Mouse (Mus musculus) mature B cell (primary cell): Measurements from ENCODE around the gene Pkd1.

Source experiments
- in situ Hi-C: fragments of 300-500 bp; cut with MboI; formaldehyde crosslinking; loops from 2 replicates; pipeline ENCODE4 v1.14.3; 2019

The Pkd1 gene

GRCm38 (mm10) chr17:24549618-24550415, at the start of gene Pkd1:
Pkd1 (plus strand) TSS chr17:24549834.
- in situ Hi-C loops: loop anchor here (10.0 kb wide), 1 partner anchor 85 kb away; the partner anchor contains the start of genes Nthl1 and Tsc2

GRCm38 (mm10) chr17:24502208-24502607, 47.4 kb upstream of the Pkd1 start:
- in situ Hi-C loops: no loop called here

- in situ Hi-C loops: no loop called here
Measured at GRCm38 (mm10) chr17:24504085-24504484, 45.5 kb upstream of the Pkd1 start.

- in situ Hi-C loops: no loop called here
Measured at GRCm38 (mm10) chr17:24505286-24505955, 44.2 kb upstream of the Pkd1 start.

- in situ Hi-C loops: no loop called here
Measured at GRCm38 (mm10) chr17:24506332-24507070, 43.1 kb upstream of the Pkd1 start.

- in situ Hi-C loops: no loop called here
Measured at GRCm38 (mm10) chr17:24507129-24507664, 42.4 kb upstream of the Pkd1 start.

GRCm38 (mm10) chr17:24507806-24508460, 41.7 kb upstream of the Pkd1 start:
- in situ Hi-C loops: no loop called here

- in situ Hi-C loops: no loop called here
Measured at GRCm38 (mm10) chr17:24513609-24514008, 36.0 kb upstream of the Pkd1 start.

GRCm38 (mm10) chr17:24514270-24515257, 35.1 kb upstream of the Pkd1 start:
- in situ Hi-C loops: no loop called here

- in situ Hi-C loops: no loop called here
Measured at GRCm38 (mm10) chr17:24520450-24520849, 29.2 kb upstream of the Pkd1 start.

GRCm38 (mm10) chr17:24524734-24525133, 24.9 kb upstream of the Pkd1 start:
- in situ Hi-C loops: no loop called here

- in situ Hi-C loops: no loop called here
Measured at GRCm38 (mm10) chr17:24527315-24527714, 22.3 kb upstream of the Pkd1 start.

- in situ Hi-C loops: no loop called here
Measured at GRCm38 (mm10) chr17:24527723-24528559, 21.7 kb upstream of the Pkd1 start, which contains the start of gene Traf7. Traf7 (minus strand) TSS chr17:24527938.

- in situ Hi-C loops: no loop called here
Measured at GRCm38 (mm10) chr17:24528560-24528918, 21.1 kb upstream of the Pkd1 start.

- in situ Hi-C loops: no loop called here
Measured at GRCm38 (mm10) chr17:24529007-24529451, 20.6 kb upstream of the Pkd1 start.

GRCm38 (mm10) chr17:24529883-24530282, 19.8 kb upstream of the Pkd1 start:
- in situ Hi-C loops: loop anchor here (10.0 kb wide), 1 partner anchor 125 kb away; the partner anchor contains the start of genes Npw and Slc9a3r2

GRCm38 (mm10) chr17:24530361-24531050, 19.1 kb upstream of the Pkd1 start:
- in situ Hi-C loops: loop anchor here (10.0 kb wide), 1 partner anchor 124 kb away; the partner anchor contains the start of genes Npw and Slc9a3r2

GRCm38 (mm10) chr17:24531064-24531463, 18.6 kb upstream of the Pkd1 start:
- in situ Hi-C loops: loop anchor here (10.0 kb wide), 1 partner anchor 124 kb away; the partner anchor contains the start of genes Npw and Slc9a3r2
